In genomic region chr3:37642681-37643214, GRCm38 (mm10) we compare ENCODE assay signal across 8 mouse cellular contexts. TPM values are rescaled to one million over a fixed set of nuclear protein-coding genes. Genes with fewer than 3 reads are reported as not detected.
A peak's percentile ranks its signal among the peaks of the same experiment; 100 is the strongest.
DNase-seq lines count a peak whose midpoint lies in the region; ATAC-seq and TF ChIP-seq lines count a peak whose summit lies in the region.

No protein-coding gene starts in this region.

- peak; percentile 54 for DNase-seq in ES-E14 (ENCODE audit: low read depth, low spot score)
- DNase-seq in embryonic facial prominence, embryonic 10.5 days (ENCODE audit: low spot score), result no peak
- no peak for DNase-seq in midbrain, postnatal 0 days (ENCODE audit: low spot score)
- no peak for DNase-seq in thymus, postnatal 14 days
- DNase-seq in spleen, postnatal 14 days (ENCODE audit: low spot score in 2 of 2), result no peak

- H3K9ac ChIP-seq in ES-E14 (ENCODE audit: insufficient read depth, low read depth, low read length, poor library complexity, severe bottlenecking), result peak overlapping the region; percentile 41; the same call in 1 of the 2 replicates
- H3K9ac ChIP-seq in heart, embryonic 15.5 days, result no peak overlapping the region
- H3K9ac ChIP-seq in kidney, embryonic 15.5 days, result peak overlapping the region; percentile 95
- no peak overlapping the region for H3K9ac ChIP-seq in midbrain, postnatal 0 days (replicated peaks; ENCODE audit: low read length, poor library complexity, severe bottlenecking)

- no peak overlapping the region for H3K27ac ChIP-seq in ES-E14 (ENCODE audit: insufficient read depth, low read depth, low read length, poor library complexity, severe bottlenecking)
- peak overlapping the region; percentile 32; the same call in 1 of the 2 replicates for H3K27ac ChIP-seq in embryonic facial prominence, embryonic 10.5 days (replicated peaks)
- H3K27ac ChIP-seq in heart, embryonic 15.5 days, result 0 out of 2 replicates have a peak overlapping the region, but pooled peaks have one; percentile 83
- H3K27ac ChIP-seq in kidney, embryonic 15.5 days, result peak overlapping the region; percentile 97
- H3K27ac ChIP-seq in midbrain, postnatal 0 days (ENCODE audit: low read depth, low read length), result 0 out of 2 replicates have a peak overlapping the region, but pooled peaks have one; percentile 18

- H3K4me1 ChIP-seq in ES-E14 (ENCODE audit: control insufficient read depth in 2 of 2, insufficient read depth in 2 of 2, low read length in 2 of 2, poor library complexity in 1 of 2), result peaks cover 0 to 12% of the 10 kb centered on the region in 2 experiments; a peak in 3 of 4 replicates
- H3K4me1 ChIP-seq in embryonic facial prominence, embryonic 10.5 days, result peaks cover 39% of the 10 kb centered on the region
- H3K4me1 ChIP-seq in heart, embryonic 15.5 days (replicated peaks), result peaks cover 29% of the 10 kb centered on the region
- peaks cover 55% of the 10 kb centered on the region for H3K4me1 ChIP-seq in kidney, embryonic 15.5 days
- peaks cover 3% of the 10 kb centered on the region; the same call in 1 of the 2 replicates for H3K4me1 ChIP-seq in midbrain, postnatal 0 days (ENCODE audit: insufficient read depth, low read length)

- TF ChIP-seq CTCF in midbrain, postnatal 0 days (IDR thresholded peaks at IDR 0.05), result no peak

- peaks cover 28% of the 10 kb centered on the region for H3K36me3 ChIP-seq in ES-E14 (ENCODE audit: control insufficient read depth, insufficient read depth, low read length, poor library complexity, severe bottlenecking)
- H3K36me3 ChIP-seq in embryonic facial prominence, embryonic 10.5 days (replicated peaks), result peaks cover 43% of the 10 kb centered on the region
- H3K36me3 ChIP-seq in heart, embryonic 15.5 days, result peaks cover 17% of the 10 kb centered on the region
- H3K36me3 ChIP-seq in kidney, embryonic 15.5 days, result peaks cover 38% of the 10 kb centered on the region
- H3K36me3 ChIP-seq in midbrain, postnatal 0 days (ENCODE audit: insufficient read depth, low read length), result 0 out of 2 replicates have a peak, but pooled peaks cover 7% of the 10 kb centered on the region

- H3K9me3 ChIP-seq in ES-E14 (ENCODE audit: control insufficient read depth, insufficient read depth, low read depth, low read length), result no peaks in the 10 kb centered on the region
- H3K9me3 ChIP-seq in embryonic facial prominence, embryonic 10.5 days, result no peaks in the 10 kb centered on the region
- no peaks in the 10 kb centered on the region for H3K9me3 ChIP-seq in heart, embryonic 15.5 days (replicated peaks)
- H3K9me3 ChIP-seq in kidney, embryonic 15.5 days (replicated peaks), result no peaks in the 10 kb centered on the region
- H3K9me3 ChIP-seq in midbrain, postnatal 0 days (ENCODE audit: low read length), result no peaks in the 10 kb centered on the region

- 83% methylated on average over 21 of the region's 21 CpGs for WGBS in embryonic facial prominence, embryonic 10.5 days
- WGBS in heart, embryonic 15.5 days, result 86% methylated on average over 21 of the region's 21 CpGs
- 56% methylated on average over 21 of the region's 21 CpGs for WGBS in kidney, embryonic 15.5 days
- 65% methylated on average over 21 of the region's 21 CpGs for WGBS in midbrain, postnatal 0 days

- no peak for ATAC-seq in heart, embryonic 15.5 days (replicated peaks; ENCODE audit: insufficient number of reproducible peaks, insufficient read depth, low FRiP score, low read depth)
- no peak for ATAC-seq in kidney, embryonic 15.5 days (replicated peaks; ENCODE audit: low FRiP score)
- ATAC-seq in midbrain, postnatal 0 days (ENCODE audit: low FRiP score), result no peak
- no peak for ATAC-seq in cerebellum, adult (ENCODE audit: insufficient number of reproducible peaks, low FRiP score, low TSS enrichment)

- H3K27me3 ChIP-seq in embryonic facial prominence, embryonic 10.5 days (replicated peaks; ENCODE audit: low read depth, poor library complexity, severe bottlenecking), result 0 out of 2 replicates have a peak, but pooled peaks cover 9% of the 10 kb centered on the region
- H3K27me3 ChIP-seq in heart, embryonic 15.5 days, result no peaks in the 10 kb centered on the region
- H3K27me3 ChIP-seq in kidney, embryonic 15.5 days, result no peaks in the 10 kb centered on the region
- peaks cover 3% of the 10 kb centered on the region; the same call in 1 of the 2 replicates for H3K27me3 ChIP-seq in midbrain, postnatal 0 days (ENCODE audit: insufficient read depth, low read length)

- peak overlapping the region; percentile 86 for H3K4me2 ChIP-seq in heart, embryonic 15.5 days
- peak overlapping the region; percentile 60 for H3K4me2 ChIP-seq in kidney, embryonic 15.5 days
- peak overlapping the region; percentile 65 for H3K4me2 ChIP-seq in midbrain, postnatal 0 days (ENCODE audit: low read depth, low read length, poor library complexity, severe bottlenecking)

- H3K4me3 ChIP-seq in ES-E14 (ENCODE audit: insufficient read depth in 1 of 2, low read depth in 1 of 2, low read length in 2 of 2, poor library complexity in 1 of 2, severe bottlenecking in 1 of 2), result peak overlapping the region; percentile 42 to 57
- H3K4me3 ChIP-seq in embryonic facial prominence, embryonic 10.5 days, result peak overlapping the region; percentile 87
- peak overlapping the region; percentile 76 for H3K4me3 ChIP-seq in heart, embryonic 15.5 days
- H3K4me3 ChIP-seq in kidney, embryonic 15.5 days (replicated peaks), result peak overlapping the region; percentile 94
- peak overlapping the region; percentile 90 for H3K4me3 ChIP-seq in midbrain, postnatal 0 days (ENCODE audit: low read depth, low read length)

- in situ Hi-C loops in ES-E14 (cut with MboI; ENCODE audit: low sequenced_read_pairs in 2 of 2, unreplicated experiment in 2 of 2), result loop anchor here in 1 of 2 experiments (5.0 kb wide), 1 partner anchor 80 kb away; the partner anchor contains the start of gene Gm5148

TF ChIP-seq in ES-E14, 5 proteins besides CTCF, POLR2A, EP300 and RAD21:
- TF ChIP-seq MAFK (IDR thresholded peaks at IDR 0.05; ENCODE audit: insufficient read depth, low read depth, low read length) (no peak), ZC3H11A (IDR thresholded peaks at IDR 0.05; ENCODE audit: borderline replicate concordance, low read depth, low read length) (no peak), HCFC1 (IDR thresholded peaks at IDR 0.05; ENCODE audit: borderline replicate concordance, insufficient read depth, low read length) (no peak), CHD2 (IDR thresholded peaks at IDR 0.05; ENCODE audit: low read depth, low read length) (no peak), ZNF384 (IDR thresholded peaks at IDR 0.05; ENCODE audit: low read depth, low read length) (no peak)
TF ChIP-seq in ES-E14: peak in this region for 0.

RNA-seq across cellular contexts. Expression of gene Spry1, which starts 3.0 kb away (rescaled TPM):
- total RNA-seq in ES-E14 (2012; rRNA removed), result 7.1 and 9.8 TPM in 2 replicates
- 17.9 and 18.4 TPM in 2 replicates for polyA plus RNA-seq in embryonic facial prominence, embryonic 10.5 days (2016; fragmentation: Nextera tagmentation; extraction: Ambion mirVana)
- 7.2 and 9.1 TPM in 2 replicates for polyA plus RNA-seq in heart, embryonic 15.5 days (2015; fragmentation: Nextera tagmentation; extraction: Ambion mirVana)
- 36.2 and 38.7 TPM in 2 replicates for polyA plus RNA-seq in kidney, embryonic 15.5 days (2015; fragmentation: Nextera tagmentation; extraction: Ambion mirVana)
- 24.9 and 31.9 TPM in 2 replicates for total RNA-seq in midbrain, postnatal 0 days (2014; rRNA removed)
- 5.9 TPM in 2 replicates for polyA plus RNA-seq in midbrain, postnatal 0 days (2015; fragmentation: Nextera tagmentation; extraction: Ambion mirVana)

Comparison
In these comparisons a context has a peak if more than half of its experiments do, and no peak if none do; other contexts are left out.
1. H3K9ac ChIP-seq: peak in ES-E14 (single experiment) and kidney, embryonic 15.5 days (single experiment); none in heart, embryonic 15.5 days (single experiment) and midbrain, postnatal 0 days (single experiment).
2. Peak in every context shown above with its lines, with median percentiles within 50 percentile points of each other: H3K4me3 ChIP-seq and H3K4me2 ChIP-seq.